Mouse (Mus musculus) kidney, embryonic 15.5 days (tissue): Measurements from ENCODE around the gene Grasp. TPM values are rescaled to one million over a fixed set of nuclear protein-coding genes. Genes with fewer than 3 reads are reported as not detected.

Experiments used
- ATAC-seq: fragments of 200-750 bp; cut with Nextera tagmentation; replicated peaks from 2 replicates; pipeline ENCODE4 v1.8.0; 2017; ENCODE audit warnings: moderate TSS enrichment; ENCODE audit not compliant: low FRiP score
- H3K27ac ChIP-seq: fragments of 300-500 bp; sonication (generic); 2 replicates; pipeline ENCODE4 v1.5.1; 2015; ENCODE audit warnings: mild to moderate bottlenecking, inconsistent platforms
- H3K27me3 ChIP-seq: fragments of 300-500 bp; sonication (generic); 2 replicates; pipeline ENCODE4 v1.6.1; 2015; ENCODE audit warnings: inconsistent platforms
- H3K36me3 ChIP-seq: fragments of 300-500 bp; sonication (generic); 2 replicates; pipeline ENCODE4 v1.6.1; 2015; ENCODE audit warnings: inconsistent platforms
- H3K4me1 ChIP-seq: fragments of 300-500 bp; sonication (generic); 2 replicates; pipeline ENCODE4 v1.6.1; 2015; ENCODE audit warnings: inconsistent platforms
- H3K4me2 ChIP-seq: fragments of 300-500 bp; sonication (generic); 2 replicates; pipeline ENCODE4 v1.6.1; 2015; ENCODE audit warnings: moderate library complexity, mild to moderate bottlenecking, inconsistent platforms
- H3K4me3 ChIP-seq: fragments of 300-500 bp; sonication (generic); replicated peaks from 2 replicates; pipeline ENCODE4 v1.5.1; 2015; ENCODE audit warnings: mild to moderate bottlenecking, inconsistent platforms
- H3K9ac ChIP-seq: fragments of 300-500 bp; sonication (generic); 2 replicates; pipeline ENCODE4 v1.6.1; 2015; ENCODE audit warnings: mild to moderate bottlenecking, inconsistent platforms
- H3K9me3 ChIP-seq: fragments of 300-500 bp; sonication (generic); replicated peaks from 2 replicates; pipeline ENCODE4 v1.6.1; 2016; ENCODE audit warnings: inconsistent platforms
- WGBS: fragments of 180-500 bp; shearing (Covaris S2); methylation state at CpG from one replicate; pipeline ENCODE4 v1.1.7; 2015; ENCODE audit warnings: mixed read lengths; 5-methylcytosine and 5-hydroxymethylcytosine counted together
- polyA plus RNA-seq: library from polyadenylated mRNA; unstranded; fragments of >200 nt; fragmentation: Nextera tagmentation; extraction: Ambion mirVana; gene quantifications from 2 replicates; pipeline ENCODE4 v1.2.1, GENCODE M21; 2015

Gene Grasp
- polyA plus RNA-seq, 1 experiment from 2014 or later, result 4.7 TPM

DNA sequence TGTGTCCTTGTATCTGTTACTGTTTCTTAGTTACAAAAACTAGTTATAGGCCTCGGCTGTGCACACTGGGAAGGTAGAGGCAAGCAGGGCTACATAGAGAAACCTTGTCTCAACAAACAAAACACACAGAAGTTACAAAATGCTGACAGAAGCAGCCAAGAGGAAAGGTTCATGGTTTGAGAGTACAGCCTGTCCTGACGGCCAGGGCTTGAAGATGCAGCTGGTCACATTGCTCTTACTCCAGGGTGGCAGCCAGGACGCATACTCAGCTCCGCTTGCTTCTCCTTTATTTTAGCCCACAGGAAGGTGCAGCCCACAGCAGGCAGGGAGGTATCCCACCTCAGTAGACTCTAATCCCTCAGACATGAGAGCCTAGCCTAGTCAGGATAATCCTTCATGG is 8.0 kb upstream of the Grasp start:
- H3K27ac ChIP-seq, result 0 out of 2 replicates have a peak overlapping the region, but pooled peaks have one; percentile 6
- H3K9ac ChIP-seq, result no peak overlapping the region
- H3K27me3 ChIP-seq, result no peaks in the 10 kb centered on the region
- no peaks in the 10 kb centered on the region for H3K9me3 ChIP-seq
- peaks cover 29% of the 10 kb centered on the region for H3K36me3 ChIP-seq
- 77% methylated on average over 4 of the region's 4 CpGs for WGBS
- no peak for ATAC-seq
- no peak overlapping the region for H3K4me3 ChIP-seq
- no peak overlapping the region for H3K4me2 ChIP-seq
- H3K4me1 ChIP-seq, result peaks cover 9% of the 10 kb centered on the region

DNA sequence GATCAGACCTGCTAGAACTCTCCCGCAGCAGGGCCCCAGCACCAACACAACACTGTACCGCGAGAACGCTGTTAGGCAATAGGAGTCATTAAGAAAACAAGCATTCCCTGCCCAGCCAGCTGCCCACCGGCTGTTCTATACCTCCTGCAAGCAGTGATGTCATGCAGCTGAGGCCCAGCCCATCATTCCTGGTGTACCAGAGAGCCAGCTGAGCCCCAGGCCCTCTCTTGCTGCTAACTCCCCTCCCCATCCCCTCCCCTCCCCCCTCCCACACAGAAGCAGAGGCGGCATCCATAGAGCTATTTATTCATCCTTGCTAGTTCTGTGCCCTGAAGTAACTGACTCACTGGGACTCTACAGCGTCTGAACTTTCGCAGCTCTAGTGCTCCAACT is 3.1 kb upstream of the Grasp start:
- WGBS, result 12% methylated on average over 8 of the region's 8 CpGs
- Histone ChIP-seq H3K36me3 (no peaks in the 10 kb centered on the region), H3K4me2 (peak overlapping the region; percentile 61), H3K27ac (peak overlapping the region; percentile 54; the same call in 1 of the 2 replicates), H3K9me3 (no peaks in the 10 kb centered on the region), H3K4me3 (no peak overlapping the region), H3K9ac (no peak overlapping the region), H3K4me1 (peaks cover 50% of the 10 kb centered on the region), H3K27me3 (peaks cover 30% of the 10 kb centered on the region)
- ATAC-seq, result 0 out of 2 replicates have a peak, but pooled peaks have one; percentile 2

DNA sequence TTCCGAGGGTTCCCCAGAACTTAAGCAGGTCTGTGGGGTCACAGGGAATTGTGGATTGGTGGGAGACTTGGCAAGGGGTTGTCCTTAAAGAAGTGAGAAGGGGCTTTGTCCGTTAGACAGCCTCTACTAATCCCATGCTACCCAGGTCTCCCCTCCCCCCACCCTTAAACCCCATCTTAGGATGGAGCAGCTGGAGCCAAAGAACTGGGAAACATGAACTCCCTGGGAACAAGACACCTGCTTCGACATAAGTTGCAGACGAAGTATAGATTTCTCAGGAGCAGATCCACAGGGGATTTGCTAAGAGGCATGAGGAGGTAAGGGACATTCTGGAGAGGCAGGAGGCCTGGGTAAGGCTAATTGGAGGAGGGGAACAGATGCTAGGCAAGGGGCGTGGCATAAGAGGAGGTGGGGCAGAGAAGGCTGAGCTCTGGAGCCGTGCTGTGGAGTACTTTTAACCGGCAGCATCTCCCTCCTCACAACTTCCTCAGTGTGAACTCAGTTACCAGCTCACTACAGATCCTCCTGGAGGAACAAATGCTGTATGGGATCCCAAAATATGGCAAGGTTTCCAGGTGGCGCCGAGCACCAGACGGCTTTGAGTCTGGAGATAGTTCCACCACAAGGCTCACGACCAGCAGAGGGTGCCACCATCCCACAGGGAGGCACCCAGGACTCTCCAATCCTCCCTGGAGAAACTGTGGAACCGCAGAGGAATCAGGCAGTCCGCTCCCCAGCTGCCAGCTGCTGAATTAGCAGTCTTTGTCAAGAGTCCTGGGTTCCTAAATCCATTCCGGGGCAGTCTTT is 2.5 kb upstream of the Grasp start:
- H3K9ac ChIP-seq, result peak overlapping the region; percentile 33; the same call in 1 of the 2 replicates
- peak overlapping the region; percentile 61 for H3K4me2 ChIP-seq
- H3K9me3 ChIP-seq, result no peaks in the 10 kb centered on the region
- H3K4me1 ChIP-seq, result peaks cover 52% of the 10 kb centered on the region
- no peaks in the 10 kb centered on the region for H3K36me3 ChIP-seq
- peaks cover 30% of the 10 kb centered on the region for H3K27me3 ChIP-seq
- peak; percentile 59; the same call in 1 of the 2 replicates for ATAC-seq
- peak overlapping the region; percentile 54; the same call in 1 of the 2 replicates for H3K27ac ChIP-seq
- peak overlapping the region; percentile 40 for H3K4me3 ChIP-seq
- 3% methylated on average over 14 of the region's 14 CpGs for WGBS

DNA sequence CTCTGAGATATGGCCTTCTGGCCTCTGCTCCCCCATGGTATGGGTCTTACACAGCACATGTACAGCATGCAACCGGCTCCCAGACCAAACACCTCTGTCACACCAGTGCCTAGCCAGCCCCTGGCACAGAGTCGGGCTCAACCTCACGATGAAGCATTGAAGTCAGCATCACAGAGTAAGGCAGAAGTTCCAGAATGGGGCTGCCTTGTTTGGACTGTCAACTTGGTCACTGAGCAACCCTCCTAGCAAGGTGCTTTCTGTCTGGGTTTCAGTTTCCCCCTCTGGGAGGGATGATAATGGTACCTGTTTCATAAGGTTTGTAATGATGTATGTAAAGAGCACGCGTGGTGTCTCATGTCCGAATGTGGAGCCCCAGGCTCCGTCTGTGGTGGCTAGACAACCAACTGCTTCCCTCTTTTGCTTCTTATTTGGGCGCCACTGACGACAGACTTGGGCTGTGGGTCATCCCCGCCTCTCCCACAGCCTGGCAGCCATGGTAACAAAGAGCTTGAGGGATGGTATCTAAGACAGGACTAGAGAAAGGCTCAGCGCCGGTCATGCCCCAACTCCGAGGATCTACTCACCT is 998 bp upstream of the Grasp start:
- Histone ChIP-seq H3K4me2 (no peak overlapping the region), H3K9me3 (no peaks in the 10 kb centered on the region), H3K27me3 (peaks cover 30% of the 10 kb centered on the region), H3K9ac (no peak overlapping the region), H3K4me3 (no peak overlapping the region), H3K27ac (no peak overlapping the region), H3K36me3 (no peaks in the 10 kb centered on the region), H3K4me1 (peaks cover 66% of the 10 kb centered on the region)
- no peak for ATAC-seq
- 50% methylated on average over 13 of the region's 13 CpGs for WGBS

DNA sequence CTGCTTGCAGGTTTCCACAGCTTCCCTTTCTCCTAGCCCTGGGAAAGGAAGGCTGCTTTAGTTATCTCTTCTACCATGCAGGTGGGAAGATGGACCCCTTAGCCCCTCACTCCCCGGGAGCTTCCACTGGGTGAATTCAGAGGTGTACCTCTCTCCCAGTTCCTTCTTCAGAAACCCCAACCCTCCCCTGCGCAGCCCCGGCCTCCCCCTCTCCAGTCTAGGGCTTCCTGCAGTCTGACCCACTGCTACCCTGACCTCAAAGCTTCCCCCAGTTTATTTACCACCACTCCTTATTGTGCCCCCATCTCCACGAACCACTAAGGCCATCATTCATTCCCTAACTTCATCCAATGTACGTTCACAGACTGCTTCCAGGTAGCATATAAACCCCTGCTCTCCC is 392 bp upstream of the Grasp start:
- Histone ChIP-seq H3K36me3 (no peaks in the 10 kb centered on the region), H3K27ac (0 out of 2 replicates have a peak overlapping the region, but pooled peaks have one; percentile 86), H3K27me3 (peaks cover 30% of the 10 kb centered on the region), H3K4me3 (peak overlapping the region; percentile 81), H3K4me2 (peak overlapping the region; percentile 93), H3K9me3 (no peaks in the 10 kb centered on the region), H3K4me1 (peaks cover 73% of the 10 kb centered on the region), H3K9ac (peak overlapping the region; percentile 71)
- WGBS, result 5% methylated on average over 5 of the region's 5 CpGs
- ATAC-seq, result peak; percentile 4; the same call in 1 of the 2 replicates

DNA sequence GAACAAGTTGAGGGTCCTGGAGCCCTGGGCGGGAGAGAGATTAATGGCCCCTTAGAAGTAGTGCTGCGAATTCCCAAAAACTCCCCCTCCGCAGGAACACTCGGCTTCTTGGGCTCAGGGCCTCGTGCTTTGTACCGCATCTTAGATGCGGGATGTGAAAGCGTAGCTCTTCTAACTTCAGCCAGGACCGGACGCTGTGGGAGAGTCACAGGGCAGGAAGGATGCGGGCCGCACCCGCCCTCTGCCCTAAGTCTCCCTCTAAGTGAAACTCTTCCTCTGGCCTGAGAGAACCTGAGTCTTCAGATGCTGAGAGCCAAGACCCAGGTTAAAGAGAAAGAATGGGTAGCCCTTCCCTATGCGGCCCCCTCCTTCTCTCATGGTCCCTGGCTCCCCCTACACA is 989 bp downstream of the Grasp start:
- ATAC-seq, result no peak
- H3K36me3 ChIP-seq, result peaks cover 9% of the 10 kb centered on the region
- WGBS, result 7% methylated on average over 14 of the region's 14 CpGs
- H3K9ac ChIP-seq, result peak overlapping the region; percentile 71
- peak overlapping the region; percentile 86 for H3K27ac ChIP-seq
- H3K4me3 ChIP-seq, result peak overlapping the region; percentile 81
- H3K9me3 ChIP-seq, result no peaks in the 10 kb centered on the region
- H3K4me2 ChIP-seq, result peak overlapping the region; percentile 93
- peaks cover 77% of the 10 kb centered on the region for H3K4me1 ChIP-seq
- peaks cover 30% of the 10 kb centered on the region for H3K27me3 ChIP-seq

DNA sequence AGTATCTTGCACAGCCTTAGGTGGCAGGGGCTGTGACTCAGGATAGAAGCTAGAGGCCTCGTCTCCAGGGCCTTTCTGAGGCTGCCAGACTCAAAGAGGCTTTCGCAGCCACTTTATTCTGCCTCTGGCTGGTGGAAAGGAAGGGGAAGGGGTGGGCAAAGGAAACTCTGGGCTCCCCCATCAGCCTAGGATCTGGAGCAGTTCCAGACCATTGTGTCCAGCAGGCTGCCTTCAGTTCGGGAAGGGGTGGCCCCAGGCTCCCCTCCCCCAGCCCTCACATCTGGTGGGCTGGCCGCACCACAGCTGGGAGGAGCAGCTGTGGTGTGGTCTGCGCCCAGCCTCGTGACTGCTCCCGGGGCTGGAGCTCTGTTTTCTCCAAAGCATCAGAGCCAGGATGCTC is 4.0 kb downstream of the Grasp start:
- peak overlapping the region; percentile 82 for H3K27ac ChIP-seq
- no peak overlapping the region for H3K9ac ChIP-seq
- H3K27me3 ChIP-seq, result peaks cover 20% of the 10 kb centered on the region
- peaks cover 28% of the 10 kb centered on the region for H3K36me3 ChIP-seq
- peaks cover 63% of the 10 kb centered on the region for H3K4me1 ChIP-seq
- peak; percentile 24; the same call in 1 of the 2 replicates for ATAC-seq
- H3K9me3 ChIP-seq, result no peaks in the 10 kb centered on the region
- peak overlapping the region; percentile 40 for H3K4me2 ChIP-seq
- H3K4me3 ChIP-seq, result no peak overlapping the region; the same call in 1 of the 2 replicates
- WGBS, result 11% methylated on average over 7 of the region's 7 CpGs

DNA sequence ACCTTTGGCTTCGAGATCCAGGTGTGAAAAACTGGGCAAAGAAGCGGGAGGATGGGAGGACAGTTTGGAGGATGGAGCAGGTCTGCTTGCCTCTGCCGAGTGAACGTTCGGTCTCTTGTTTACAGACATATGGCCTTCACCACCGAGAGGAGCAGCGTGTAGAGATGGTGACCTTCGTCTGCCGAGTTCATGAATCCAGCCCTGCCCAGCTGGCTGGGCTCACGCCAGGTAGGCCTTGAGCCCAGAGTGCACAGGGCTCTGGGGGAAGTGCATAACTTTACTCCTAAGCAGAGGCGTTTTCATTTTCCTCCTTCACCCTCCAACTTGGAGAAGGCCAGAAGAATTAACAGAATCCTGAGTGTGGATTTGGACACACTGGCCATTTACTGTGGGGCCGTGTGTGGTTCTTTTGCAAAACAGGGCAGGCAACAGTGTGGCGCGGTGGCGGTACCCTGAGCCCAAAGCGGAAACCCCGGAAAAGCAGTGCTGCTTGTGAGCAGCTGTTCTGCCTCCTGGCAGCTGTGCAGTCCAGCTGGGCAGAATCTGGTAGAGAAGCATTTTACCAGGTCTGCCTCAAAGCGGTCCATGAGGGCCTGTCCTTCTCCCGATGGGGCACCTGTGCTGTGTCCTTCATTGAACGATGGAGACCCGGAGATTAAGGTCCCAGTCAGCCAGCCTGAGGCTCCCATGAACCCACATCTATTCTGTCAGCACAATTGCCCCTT is 5.0 kb downstream of the Grasp start:
- Histone ChIP-seq H3K4me3 (no peak overlapping the region), H3K9me3 (no peaks in the 10 kb centered on the region), H3K4me2 (no peak overlapping the region), H3K4me1 (peaks cover 62% of the 10 kb centered on the region), H3K27ac (no peak overlapping the region), H3K9ac (no peak overlapping the region), H3K27me3 (peaks cover 13% of the 10 kb centered on the region), H3K36me3 (peaks cover 28% of the 10 kb centered on the region)
- ATAC-seq, result no peak
- 77% methylated on average over 21 of the region's 21 CpGs for WGBS

DNA sequence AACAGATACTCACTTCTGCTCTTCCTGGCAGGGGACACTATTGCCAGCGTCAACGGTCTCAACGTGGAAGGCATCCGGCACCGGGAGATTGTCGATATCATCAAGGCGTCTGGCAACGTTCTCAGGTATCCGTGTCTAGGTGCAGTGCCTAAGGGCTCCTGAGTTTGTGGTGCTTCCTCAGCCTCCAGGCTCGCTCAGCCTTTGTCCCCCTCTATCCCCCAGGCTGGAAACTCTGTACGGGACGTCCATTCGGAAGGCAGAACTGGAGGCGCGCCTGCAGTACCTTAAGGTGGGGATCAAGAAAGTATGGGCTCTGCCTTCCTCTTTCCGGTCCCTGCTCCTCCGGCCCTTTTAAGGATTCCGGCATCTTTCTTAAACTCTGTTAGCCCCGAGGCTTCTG is 6.5 kb downstream of the Grasp start:
- WGBS, result 95% methylated on average over 19 of the region's 19 CpGs
- H3K4me2 ChIP-seq, result no peak overlapping the region
- no peak overlapping the region for H3K9ac ChIP-seq
- H3K27ac ChIP-seq, result no peak overlapping the region
- no peaks in the 10 kb centered on the region for H3K9me3 ChIP-seq
- 0 out of 2 replicates have a peak, but pooled peaks cover 2% of the 10 kb centered on the region for H3K27me3 ChIP-seq
- H3K4me1 ChIP-seq, result peaks cover 54% of the 10 kb centered on the region
- no peak for ATAC-seq
- no peak overlapping the region for H3K4me3 ChIP-seq
- H3K36me3 ChIP-seq, result peaks cover 28% of the 10 kb centered on the region

DNA sequence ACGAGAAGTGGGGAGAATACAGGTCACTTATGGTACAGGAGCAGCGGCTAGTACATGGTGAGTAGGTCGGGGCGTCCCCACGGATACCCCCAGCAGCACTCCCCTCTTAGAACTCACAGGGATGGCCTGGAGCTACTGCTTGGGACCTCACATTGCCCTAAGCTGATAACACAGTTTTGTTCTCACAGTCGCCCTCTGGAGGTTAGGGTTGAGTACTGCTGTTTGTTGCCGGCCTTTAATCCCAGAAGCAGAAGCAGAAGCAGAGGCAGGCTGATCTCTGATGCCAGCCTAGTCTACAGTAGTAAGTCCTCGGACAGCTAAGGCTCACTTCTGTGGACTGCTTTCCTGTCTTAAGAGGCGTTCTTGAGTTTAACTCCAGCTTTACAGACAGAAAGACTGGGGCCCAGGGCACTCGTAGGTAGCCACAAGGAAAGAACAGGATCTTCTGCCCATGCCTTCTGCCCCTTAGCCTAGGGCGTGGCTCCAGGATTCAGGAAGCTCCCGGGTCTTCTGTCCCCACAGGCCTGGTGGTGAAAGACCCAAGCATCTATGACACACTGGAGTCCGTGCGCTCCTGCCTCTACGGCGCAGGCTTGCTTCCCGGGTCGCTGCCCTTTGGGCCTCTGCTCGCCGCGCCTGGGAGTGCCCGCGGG is 7.1 kb downstream of the Grasp start:
- H3K9me3 ChIP-seq, result no peaks in the 10 kb centered on the region
- peak overlapping the region; percentile 35; the same call in 1 of the 2 replicates for H3K9ac ChIP-seq
- 0 out of 2 replicates have a peak, but pooled peaks cover 2% of the 10 kb centered on the region for H3K27me3 ChIP-seq
- peaks cover 28% of the 10 kb centered on the region for H3K36me3 ChIP-seq
- no peak for ATAC-seq
- WGBS, result 72% methylated on average over 23 of the region's 23 CpGs
- peak overlapping the region; percentile 32 for H3K4me3 ChIP-seq
- H3K4me1 ChIP-seq, result peaks cover 59% of the 10 kb centered on the region
- no peak overlapping the region for H3K27ac ChIP-seq
- H3K4me2 ChIP-seq, result peak overlapping the region; percentile 62

DNA sequence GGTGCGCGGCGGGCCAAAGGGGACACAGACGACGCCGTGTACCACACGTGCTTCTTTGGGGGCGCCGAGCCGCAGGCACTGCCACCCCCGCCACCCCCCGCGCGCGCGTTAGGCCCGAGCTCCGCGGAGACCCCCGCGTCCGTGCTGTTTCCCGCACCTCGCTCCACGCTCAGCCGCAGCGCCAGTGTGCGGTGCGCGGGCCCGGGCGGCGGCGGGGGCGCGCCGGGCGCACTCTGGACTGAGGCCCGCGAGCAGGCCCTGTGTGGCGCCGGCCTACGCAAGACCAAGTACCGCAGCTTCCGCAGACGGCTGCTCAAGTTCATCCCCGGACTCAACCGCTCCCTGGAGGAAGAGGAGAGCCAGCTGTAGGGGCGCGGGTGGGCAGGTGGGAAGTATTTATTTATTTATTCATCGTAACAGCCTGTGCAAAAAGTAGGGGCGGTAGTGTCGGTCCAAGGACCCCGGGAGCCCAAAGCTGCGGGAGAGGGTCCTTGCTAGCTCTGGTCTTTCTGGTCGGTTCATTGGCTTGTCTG is 7.7 kb downstream of the Grasp start:
- Histone ChIP-seq H3K36me3 (peaks cover 28% of the 10 kb centered on the region), H3K4me2 (peak overlapping the region; percentile 62), H3K27me3 (0 out of 2 replicates have a peak, but pooled peaks cover 2% of the 10 kb centered on the region), H3K4me3 (peak overlapping the region; percentile 32), H3K4me1 (peaks cover 60% of the 10 kb centered on the region), H3K9me3 (no peaks in the 10 kb centered on the region), H3K9ac (peak overlapping the region; percentile 35), H3K27ac (no peak overlapping the region)
- WGBS, result 57% methylated on average over 55 of the region's 56 CpGs
- no peak for ATAC-seq
